Mouse (Mus musculus): Measurements from ENCODE around the gene Vmn1r196. TPM values are rescaled to one million over a fixed set of nuclear protein-coding genes. Genes with fewer than 3 reads are reported as not detected.

Gene Vmn1r196
- polyA plus RNA-seq, 2 experiments, result not detected

GRCm38 (mm10) chr13:22315361-22315760, 25.6 kb downstream of the Vmn1r196 start:
- ATAC-seq (ENCODE audit: low FRiP score, low read depth) (no peak), DNase-seq (ENCODE audit: low spot score) (no peak)
- no peak overlapping the region for H3K4me3 ChIP-seq (replicated peaks; ENCODE audit: low read length)
- no peak overlapping the region for H3K27ac ChIP-seq (replicated peaks; ENCODE audit: low read depth, low read length)
- no peak overlapping the region for H3K9ac ChIP-seq (ENCODE audit: low read depth, low read length, severe bottlenecking)
- 85% methylated on average over 2 of the region's 2 CpGs for WGBS
- H3K27me3 ChIP-seq (ENCODE audit: control insufficient read depth, insufficient read depth, low read length), result no peaks in the 10 kb centered on the region
- H3K9me3 ChIP-seq (ENCODE audit: control insufficient read depth, low read length), result no peaks in the 10 kb centered on the region
- H3K4me2 ChIP-seq (replicated peaks; ENCODE audit: low read depth, low read length, severe bottlenecking), result no peak overlapping the region
- no peaks in the 10 kb centered on the region for H3K4me1 ChIP-seq (ENCODE audit: control insufficient read depth, insufficient read depth, low read length)
- no peak for TF ChIP-seq POLR2A (IDR thresholded peaks at IDR 0.05; ENCODE audit: borderline replicate concordance, extremely low read depth, insufficient read depth, insufficient read length)
- H3K36me3 ChIP-seq (ENCODE audit: control insufficient read depth, insufficient read depth, low read length), result no peaks in the 10 kb centered on the region

DNA sequence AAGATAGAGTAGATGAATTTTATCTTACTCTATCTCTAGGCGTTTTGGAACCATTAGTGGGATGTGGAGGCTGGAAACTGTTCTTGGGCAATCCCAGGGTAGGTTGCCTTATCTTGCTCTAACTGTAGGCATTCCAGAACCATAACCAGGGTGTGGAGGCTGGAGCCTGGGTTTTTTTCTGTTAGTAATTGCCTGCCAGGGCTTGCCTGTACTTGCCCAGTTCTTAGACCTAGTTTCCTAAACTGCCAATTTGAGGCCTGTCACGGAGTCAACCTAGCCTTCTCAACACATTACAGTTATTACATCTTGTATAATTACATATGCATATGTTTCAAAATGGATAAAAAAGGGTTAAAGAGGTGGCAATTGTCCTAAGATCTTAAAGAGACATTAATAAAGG, 27.6 kb downstream of the Vmn1r196 start:
- no peak for ATAC-seq (ENCODE audit: low FRiP score, low read depth)
- no peak for TF ChIP-seq POLR2A (IDR thresholded peaks at IDR 0.05; ENCODE audit: borderline replicate concordance, extremely low read depth, insufficient read depth, insufficient read length)
- H3K4me3 ChIP-seq (replicated peaks; ENCODE audit: low read length), result no peak overlapping the region
- H3K27ac ChIP-seq (replicated peaks; ENCODE audit: low read depth, low read length), result no peak overlapping the region
- no peak overlapping the region for H3K9ac ChIP-seq (ENCODE audit: low read depth, low read length, severe bottlenecking)
- H3K27me3 ChIP-seq (ENCODE audit: control insufficient read depth, insufficient read depth, low read length), result no peaks in the 10 kb centered on the region
- H3K36me3 ChIP-seq (ENCODE audit: control insufficient read depth, insufficient read depth, low read length), result no peaks in the 10 kb centered on the region
- H3K4me2 ChIP-seq (replicated peaks; ENCODE audit: low read depth, low read length, severe bottlenecking), result no peak overlapping the region
- no peaks in the 10 kb centered on the region for H3K9me3 ChIP-seq (ENCODE audit: control insufficient read depth, low read length)
- no peak for DNase-seq (ENCODE audit: low spot score)
- 81% methylated on average over 2 of the region's 2 CpGs for WGBS
- H3K4me1 ChIP-seq (ENCODE audit: control insufficient read depth, insufficient read depth, low read length), result no peaks in the 10 kb centered on the region

DNA sequence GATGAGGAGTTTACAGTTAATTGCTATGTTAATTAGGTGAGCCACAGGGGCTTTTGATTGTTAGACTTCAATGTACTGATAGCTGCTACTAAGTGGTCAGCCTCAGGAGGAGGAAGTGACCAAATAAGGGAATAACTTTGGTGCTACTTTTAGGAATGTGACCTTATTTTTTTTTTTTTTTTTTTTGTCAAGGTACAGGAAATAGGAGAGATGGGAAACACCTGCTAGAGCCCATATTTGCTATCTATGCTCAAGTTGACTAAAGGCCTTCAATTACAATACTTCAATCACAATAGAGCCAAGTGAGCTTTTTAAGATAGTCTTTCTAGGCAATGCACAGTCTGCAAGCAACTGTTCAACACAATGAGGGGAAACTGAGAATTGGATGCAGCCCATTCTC, 30.4 kb downstream of the Vmn1r196 start:
- H3K9me3 ChIP-seq (ENCODE audit: control insufficient read depth, low read length), result no peaks in the 10 kb centered on the region
- no peak overlapping the region for H3K4me3 ChIP-seq (replicated peaks; ENCODE audit: low read length)
- H3K27me3 ChIP-seq (ENCODE audit: control insufficient read depth, insufficient read depth, low read length), result no peaks in the 10 kb centered on the region
- H3K36me3 ChIP-seq (ENCODE audit: control insufficient read depth, insufficient read depth, low read length), result no peaks in the 10 kb centered on the region
- no peaks in the 10 kb centered on the region for H3K4me1 ChIP-seq (ENCODE audit: control insufficient read depth, insufficient read depth, low read length)
- H3K27ac ChIP-seq (replicated peaks; ENCODE audit: low read depth, low read length), result no peak overlapping the region
- no peak for TF ChIP-seq POLR2A (IDR thresholded peaks at IDR 0.05; ENCODE audit: borderline replicate concordance, extremely low read depth, insufficient read depth, insufficient read length)
- ATAC-seq (ENCODE audit: low FRiP score, low read depth), result no peak
- DNase-seq (ENCODE audit: low spot score), result no peak
- H3K4me2 ChIP-seq (replicated peaks; ENCODE audit: low read depth, low read length, severe bottlenecking), result no peak overlapping the region
- no peak overlapping the region for H3K9ac ChIP-seq (ENCODE audit: low read depth, low read length, severe bottlenecking)

GRCm38 (mm10) chr13:22324289-22324688, 34.6 kb downstream of the Vmn1r196 start, which contains the start of gene Vmn1r197:
Vmn1r197 (plus strand) TSS chr13:22324589.
- no peak within 1 kb of the TSS for H3K9ac ChIP-seq (ENCODE audit: low read depth, low read length, severe bottlenecking)
- H3K4me2 ChIP-seq (replicated peaks; ENCODE audit: low read depth, low read length, severe bottlenecking), result no peak within 1 kb of the TSS
- DNase-seq (ENCODE audit: low spot score) (no peak), ATAC-seq (ENCODE audit: low FRiP score, low read depth) (no peak)
- H3K9me3 ChIP-seq (ENCODE audit: control insufficient read depth, low read length), result no peaks in the 10 kb centered on the region
- no peaks in the 10 kb centered on the region for H3K36me3 ChIP-seq (ENCODE audit: control insufficient read depth, insufficient read depth, low read length)
- H3K27ac ChIP-seq (replicated peaks; ENCODE audit: low read depth, low read length), result no peak within 1 kb of the TSS
- no peaks in the 10 kb centered on the region for H3K27me3 ChIP-seq (ENCODE audit: control insufficient read depth, insufficient read depth, low read length)
- H3K4me3 ChIP-seq (replicated peaks; ENCODE audit: low read length), result no peak within 1 kb of the TSS
- TF ChIP-seq POLR2A (IDR thresholded peaks at IDR 0.05; ENCODE audit: borderline replicate concordance, extremely low read depth, insufficient read depth, insufficient read length), result no peak
- no peaks in the 10 kb centered on the region for H3K4me1 ChIP-seq (ENCODE audit: control insufficient read depth, insufficient read depth, low read length)

- WGBS, result 79% methylated on average over 2 of the region's 2 CpGs
Observed at GRCm38 (mm10) chr13:22333269-22333668, 43.5 kb downstream of the Vmn1r196 start.

DNA sequence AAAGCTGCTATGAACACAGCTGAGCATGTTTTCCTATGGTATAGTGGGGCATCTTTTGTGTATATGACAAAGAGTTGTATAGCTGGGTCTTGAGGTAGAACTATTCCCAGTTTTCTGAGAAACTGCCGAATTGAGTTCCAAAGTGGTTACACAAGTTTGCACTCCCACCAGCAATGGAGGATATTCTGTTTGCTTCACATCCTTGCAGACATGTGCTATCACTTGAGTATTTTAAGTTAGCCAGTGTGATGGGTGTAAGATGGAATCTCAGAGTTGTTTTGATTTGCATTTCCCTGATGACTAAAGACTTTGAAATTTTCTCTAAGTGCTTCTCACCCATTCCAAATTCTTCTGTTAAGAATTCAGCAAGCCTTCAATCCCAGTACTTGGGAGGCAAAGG, 45.8 kb downstream of the Vmn1r196 start:
- Histone ChIP-seq H3K4me2 (replicated peaks; ENCODE audit: low read depth, low read length, severe bottlenecking) (no peak overlapping the region), H3K9me3 (ENCODE audit: control insufficient read depth, low read length) (no peaks in the 10 kb centered on the region), H3K9ac (ENCODE audit: low read depth, low read length, severe bottlenecking) (no peak overlapping the region), H3K4me1 (ENCODE audit: control insufficient read depth, insufficient read depth, low read length) (no peaks in the 10 kb centered on the region), H3K4me3 (replicated peaks; ENCODE audit: low read length) (no peak overlapping the region), H3K27ac (replicated peaks; ENCODE audit: low read depth, low read length) (no peak overlapping the region), H3K27me3 (ENCODE audit: control insufficient read depth, insufficient read depth, low read length) (no peaks in the 10 kb centered on the region), H3K36me3 (ENCODE audit: control insufficient read depth, insufficient read depth, low read length) (no peaks in the 10 kb centered on the region)
- WGBS, result 81% methylated on average over 1 of the region's 1 CpGs
- no peak for TF ChIP-seq POLR2A (IDR thresholded peaks at IDR 0.05; ENCODE audit: borderline replicate concordance, extremely low read depth, insufficient read depth, insufficient read length)
- ATAC-seq (ENCODE audit: low FRiP score, low read depth) (no peak), DNase-seq (ENCODE audit: low spot score) (no peak)

More at GRCm38 (mm10) chr13:22333269-22333668, 43.5 kb downstream of the Vmn1r196 start:
- Histone ChIP-seq H3K4me2 (replicated peaks; ENCODE audit: low read depth, low read length, severe bottlenecking) (no peak overlapping the region), H3K27ac (replicated peaks; ENCODE audit: low read depth, low read length) (no peak overlapping the region), H3K4me3 (replicated peaks; ENCODE audit: low read length) (no peak overlapping the region), H3K36me3 (ENCODE audit: control insufficient read depth, insufficient read depth, low read length) (no peaks in the 10 kb centered on the region), H3K27me3 (ENCODE audit: control insufficient read depth, insufficient read depth, low read length) (no peaks in the 10 kb centered on the region), H3K4me1 (ENCODE audit: control insufficient read depth, insufficient read depth, low read length) (no peaks in the 10 kb centered on the region), H3K9ac (ENCODE audit: low read depth, low read length, severe bottlenecking) (no peak overlapping the region), H3K9me3 (ENCODE audit: control insufficient read depth, low read length) (no peaks in the 10 kb centered on the region)
- ATAC-seq (ENCODE audit: low FRiP score, low read depth), result no peak
- no peak for TF ChIP-seq POLR2A (IDR thresholded peaks at IDR 0.05; ENCODE audit: borderline replicate concordance, extremely low read depth, insufficient read depth, insufficient read length)
- DNase-seq (ENCODE audit: low spot score), result no peak

Other genes starting within 250 kb of the Vmn1r196 start
- 31.0 and 39.5 TPM in 2 replicates for gene Hist1h4i, start 248.6 kb upstream of the Vmn1r196 start, polyA plus RNA-seq (2012; rRNA removed)
- 14.0 and 14.7 TPM in 2 replicates for gene Hist1h4i, start 248.6 kb upstream of the Vmn1r196 start, polyA plus RNA-seq (2014; fragmentation: Nextera tagmentation; extraction: Ambion mirVana)
- 54.6 and 89.6 TPM in 2 replicates for gene Hist1h2ag, start 247.0 kb upstream of the Vmn1r196 start, polyA plus RNA-seq (2012; rRNA removed)
- gene Hist1h2ag, start 247.0 kb upstream of the Vmn1r196 start, polyA plus RNA-seq (2014; fragmentation: Nextera tagmentation; extraction: Ambion mirVana), result 56.7 and 74.1 TPM in 2 replicates
- 20.7 and 26.3 TPM in 2 replicates for gene Hist1h2bj, start 246.7 kb upstream of the Vmn1r196 start, polyA plus RNA-seq (2012; rRNA removed)
- 10.3 and 11.1 TPM in 2 replicates for gene Hist1h2bj, start 246.7 kb upstream of the Vmn1r196 start, polyA plus RNA-seq (2014; fragmentation: Nextera tagmentation; extraction: Ambion mirVana)
- not detected in 2 replicates for gene Vmn1r188, start 205.5 kb upstream of the Vmn1r196 start, polyA plus RNA-seq (2012; rRNA removed)
- gene Vmn1r188, start 205.5 kb upstream of the Vmn1r196 start, polyA plus RNA-seq (2014; fragmentation: Nextera tagmentation; extraction: Ambion mirVana), result not detected in 2 replicates
- gene Vmn1r189, start 184.1 kb upstream of the Vmn1r196 start, polyA plus RNA-seq (2012; rRNA removed), result not detected in 2 replicates
- not detected in 2 replicates for gene Vmn1r189, start 184.1 kb upstream of the Vmn1r196 start, polyA plus RNA-seq (2014; fragmentation: Nextera tagmentation; extraction: Ambion mirVana)
- not detected in 2 replicates for gene Vmn1r191, start 106.0 kb upstream of the Vmn1r196 start, polyA plus RNA-seq (2012; rRNA removed)
- not detected in 2 replicates for gene Vmn1r191, start 106.0 kb upstream of the Vmn1r196 start, polyA plus RNA-seq (2014; fragmentation: Nextera tagmentation; extraction: Ambion mirVana)
- not detected in 2 replicates for gene Vmn1r192, start 98.8 kb upstream of the Vmn1r196 start, polyA plus RNA-seq (2012; rRNA removed)
- gene Vmn1r192, start 98.8 kb upstream of the Vmn1r196 start, polyA plus RNA-seq (2014; fragmentation: Nextera tagmentation; extraction: Ambion mirVana), result not detected in 2 replicates
- gene Vmn1r193, start 66.8 kb upstream of the Vmn1r196 start, polyA plus RNA-seq (2012; rRNA removed), result not detected in 2 replicates
- gene Vmn1r193, start 66.8 kb upstream of the Vmn1r196 start, polyA plus RNA-seq (2014; fragmentation: Nextera tagmentation; extraction: Ambion mirVana), result not detected in 2 replicates
- gene Vmn1r194, start 45.7 kb upstream of the Vmn1r196 start, polyA plus RNA-seq (2012; rRNA removed), result not detected in 2 replicates
- gene Vmn1r194, start 45.7 kb upstream of the Vmn1r196 start, polyA plus RNA-seq (2014; fragmentation: Nextera tagmentation; extraction: Ambion mirVana), result not detected in 2 replicates
- not detected in 2 replicates for gene Vmn1r195, start 19.4 kb upstream of the Vmn1r196 start, polyA plus RNA-seq (2012; rRNA removed)
- not detected in 2 replicates for gene Vmn1r195, start 19.4 kb upstream of the Vmn1r196 start, polyA plus RNA-seq (2014; fragmentation: Nextera tagmentation; extraction: Ambion mirVana)
- not detected in 2 replicates for gene Vmn1r197, start 34.7 kb downstream of the Vmn1r196 start, polyA plus RNA-seq (2012; rRNA removed)
- not detected in 2 replicates for gene Vmn1r197, start 34.7 kb downstream of the Vmn1r196 start, polyA plus RNA-seq (2014; fragmentation: Nextera tagmentation; extraction: Ambion mirVana)
- not detected in 2 replicates for gene Vmn1r198, start 60.4 kb downstream of the Vmn1r196 start, polyA plus RNA-seq (2012; rRNA removed)
- not detected in 2 replicates for gene Vmn1r198, start 60.4 kb downstream of the Vmn1r196 start, polyA plus RNA-seq (2014; fragmentation: Nextera tagmentation; extraction: Ambion mirVana)
- not detected in 2 replicates for gene Vmn1r199, start 89.9 kb downstream of the Vmn1r196 start, polyA plus RNA-seq (2012; rRNA removed)
- not detected in 2 replicates for gene Vmn1r199, start 89.9 kb downstream of the Vmn1r196 start, polyA plus RNA-seq (2014; fragmentation: Nextera tagmentation; extraction: Ambion mirVana)
- gene Vmn1r200, start 100.5 kb downstream of the Vmn1r196 start, polyA plus RNA-seq (2012; rRNA removed), result not detected in 2 replicates
- not detected in 2 replicates for gene Vmn1r200, start 100.5 kb downstream of the Vmn1r196 start, polyA plus RNA-seq (2014; fragmentation: Nextera tagmentation; extraction: Ambion mirVana)
- gene Vmn1r201, start 182.0 kb downstream of the Vmn1r196 start, polyA plus RNA-seq (2012; rRNA removed), result not detected in 2 replicates
- not detected in 2 replicates for gene Vmn1r201, start 182.0 kb downstream of the Vmn1r196 start, polyA plus RNA-seq (2014; fragmentation: Nextera tagmentation; extraction: Ambion mirVana)
- 0.01 TPM in 2 replicates for gene Vmn1r202, start 215.5 kb downstream of the Vmn1r196 start, polyA plus RNA-seq (2012; rRNA removed)
- gene Vmn1r202, start 215.5 kb downstream of the Vmn1r196 start, polyA plus RNA-seq (2014; fragmentation: Nextera tagmentation; extraction: Ambion mirVana), result not detected in 2 replicates
- not detected in 2 replicates for gene Vmn1r203, start 228.2 kb downstream of the Vmn1r196 start, polyA plus RNA-seq (2012; rRNA removed)
- not detected in 2 replicates for gene Vmn1r203, start 228.2 kb downstream of the Vmn1r196 start, polyA plus RNA-seq (2014; fragmentation: Nextera tagmentation; extraction: Ambion mirVana)